Mouse (Mus musculus): ENCODE measurements around the gene Tnfrsf13b. TPM values are rescaled to one million over a fixed set of nuclear protein-coding genes. Genes with fewer than 3 reads are reported as not detected.
A peak's percentile ranks its signal among the peaks of the same experiment; 100 is the strongest.

The Tnfrsf13b gene
- polyA plus RNA-seq (2014; fragmentation: Nextera tagmentation; extraction: Ambion mirVana): 0.96 and 1.1 TPM in 2 replicates

DNA sequence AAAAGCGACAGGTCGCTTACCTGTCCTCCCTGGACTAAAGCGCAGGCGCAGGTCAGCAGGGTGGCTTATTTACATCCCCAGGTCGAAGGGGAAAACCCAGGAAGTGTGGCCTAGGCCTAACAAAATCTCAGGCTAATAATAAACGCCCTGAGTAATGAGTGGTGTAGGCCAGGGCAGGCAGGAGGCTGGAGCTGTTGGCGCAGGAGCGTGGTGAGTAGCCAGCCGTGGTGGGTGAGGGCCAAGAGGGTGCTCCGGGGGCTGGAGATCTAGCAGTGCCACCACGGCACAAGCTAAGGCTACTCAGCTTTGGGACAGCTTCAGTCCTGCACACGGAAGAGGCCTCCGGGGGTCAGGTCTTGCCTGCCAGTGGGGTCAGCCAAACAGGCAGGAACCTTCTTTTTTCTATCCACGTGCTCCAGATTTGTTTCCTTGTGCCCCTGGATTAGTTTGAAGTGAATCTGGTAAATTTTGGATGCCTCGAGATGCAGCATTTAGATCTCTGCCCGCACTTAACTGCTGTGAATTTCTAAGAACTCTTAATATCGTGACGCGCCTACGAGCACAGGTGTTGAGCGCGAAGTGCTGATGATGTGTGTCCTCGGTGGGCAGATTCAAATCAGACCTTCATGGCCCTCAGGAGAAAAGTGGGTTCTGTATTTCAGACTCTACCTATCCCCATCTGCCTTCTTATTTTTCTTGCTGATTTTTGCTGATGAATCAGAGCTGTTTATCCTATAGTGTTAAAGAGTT lies at the start of gene Tnfrsf13b:
Gene Tnfrsf13b (plus strand): TSS at position 150 of the 750 bp plus-strand sequence.
- H3K9ac ChIP-seq: no peak within 1 kb of the TSS
- WGBS: 86% methylated on average over 23 of the region's 23 CpGs
- no peaks in the 10 kb centered on the region for H3K4me1 ChIP-seq (replicated peaks; ENCODE audit: control insufficient read depth, insufficient read depth, low read length)
- H3K4me3 ChIP-seq (replicated peaks; ENCODE audit: low read length): no peak within 1 kb of the TSS
- no peak within 1 kb of the TSS for H3K4me2 ChIP-seq (replicated peaks)
- H3K36me3 ChIP-seq (replicated peaks; ENCODE audit: control insufficient read depth, insufficient read depth): no peaks in the 10 kb centered on the region
- no peaks in the 10 kb centered on the region for H3K9me3 ChIP-seq (ENCODE audit: control insufficient read depth, low read length)
- H3K27me3 ChIP-seq (ENCODE audit: control insufficient read depth, insufficient read depth, low read length): no peaks in the 10 kb centered on the region
- no peak within 1 kb of the TSS for H3K27ac ChIP-seq
- DNase-seq (ENCODE audit: low spot score): no peak
- ATAC-seq (ENCODE audit: low FRiP score): no peak

DNA sequence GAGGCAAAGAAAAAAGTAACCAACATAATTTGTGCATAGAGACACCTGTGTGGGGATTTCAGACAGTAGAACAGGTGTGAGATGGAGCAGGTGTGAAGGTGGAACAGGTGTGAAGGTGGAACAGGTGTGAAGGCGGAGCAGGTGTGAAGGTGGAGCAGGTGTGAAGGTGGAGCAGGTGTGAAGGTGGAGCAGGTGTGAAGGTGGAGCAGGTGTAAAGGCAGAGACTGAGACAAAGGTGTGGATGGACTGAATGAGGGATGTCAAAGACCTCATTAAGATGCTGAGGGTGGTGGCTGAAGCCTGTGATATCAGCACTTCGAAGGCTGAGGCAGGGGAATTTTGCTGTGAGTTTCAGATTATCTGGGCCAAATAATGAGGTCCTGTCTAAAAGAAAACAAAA lies 44.9 kb upstream of the Tnfrsf13b start:
- Histone ChIP-seq H3K36me3 (replicated peaks; ENCODE audit: control insufficient read depth, insufficient read depth) (no peaks in the 10 kb centered on the region), H3K27ac (no peak overlapping the region), H3K9me3 (ENCODE audit: control insufficient read depth, low read length) (no peaks in the 10 kb centered on the region), H3K4me2 (replicated peaks) (no peak overlapping the region), H3K4me3 (replicated peaks; ENCODE audit: low read length) (no peak overlapping the region), H3K27me3 (ENCODE audit: control insufficient read depth, insufficient read depth, low read length) (no peaks in the 10 kb centered on the region), H3K9ac (no peak overlapping the region), H3K4me1 (replicated peaks; ENCODE audit: control insufficient read depth, insufficient read depth, low read length) (no peaks in the 10 kb centered on the region)
- no peak for ATAC-seq (ENCODE audit: low FRiP score)
- no peak for DNase-seq (ENCODE audit: low spot score)
- 88% methylated on average over 2 of the region's 2 CpGs for WGBS

DNA sequence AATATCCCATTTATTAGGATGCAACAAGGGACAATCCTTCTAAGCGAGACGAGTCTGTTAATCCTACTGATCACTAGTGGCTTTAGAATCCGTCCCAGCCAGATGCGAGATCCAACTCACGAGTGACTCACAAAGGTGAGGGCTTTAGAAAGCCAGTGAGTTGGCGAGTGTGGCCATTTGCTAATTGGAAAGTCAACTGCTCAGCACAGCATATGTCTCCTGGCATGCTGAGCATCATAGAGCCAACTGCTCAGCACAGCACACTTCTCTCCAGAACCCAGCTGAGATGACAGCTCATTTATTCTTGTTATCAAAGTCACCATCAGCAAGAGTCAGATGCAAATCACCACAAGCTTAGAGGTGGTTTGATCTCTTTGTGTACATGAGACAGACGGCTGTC lies 36.4 kb upstream of the Tnfrsf13b start:
- Histone ChIP-seq H3K4me1 (replicated peaks; ENCODE audit: control insufficient read depth, insufficient read depth, low read length) (no peaks in the 10 kb centered on the region; the same call in 1 of the 2 replicates), H3K27me3 (ENCODE audit: control insufficient read depth, insufficient read depth, low read length) (no peaks in the 10 kb centered on the region), H3K27ac (no peak overlapping the region), H3K9me3 (ENCODE audit: control insufficient read depth, low read length) (no peaks in the 10 kb centered on the region), H3K36me3 (replicated peaks; ENCODE audit: control insufficient read depth, insufficient read depth) (no peaks in the 10 kb centered on the region), H3K4me2 (replicated peaks) (no peak overlapping the region), H3K9ac (no peak overlapping the region), H3K4me3 (replicated peaks; ENCODE audit: low read length) (no peak overlapping the region)
- DNase-seq (ENCODE audit: low spot score) (no peak), ATAC-seq (ENCODE audit: low FRiP score) (no peak)
- 67% methylated on average over 7 of the region's 7 CpGs for WGBS

DNA sequence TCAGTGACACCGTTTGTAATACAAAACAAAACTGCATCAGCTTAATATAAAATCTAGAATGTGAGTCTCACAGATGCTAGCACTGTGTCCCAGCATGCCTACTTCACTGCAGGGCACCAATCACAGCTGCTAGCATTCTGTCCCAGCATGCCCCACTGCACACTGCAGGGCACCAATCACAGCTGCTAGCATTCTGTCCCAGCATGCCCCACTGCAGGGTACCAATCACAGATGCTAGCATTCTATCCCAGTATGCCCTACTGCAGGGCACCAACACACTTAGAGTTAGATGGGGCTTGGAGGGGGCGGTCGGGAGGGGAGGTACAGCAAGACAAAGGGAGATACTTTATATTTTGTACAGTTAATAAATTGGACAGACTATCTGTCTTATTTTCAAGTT lies 35.4 kb upstream of the Tnfrsf13b start:
- H3K4me3 ChIP-seq (replicated peaks; ENCODE audit: low read length): no peak overlapping the region
- no peak for DNase-seq (ENCODE audit: low spot score)
- H3K9ac ChIP-seq: no peak overlapping the region
- no peaks in the 10 kb centered on the region for H3K36me3 ChIP-seq (replicated peaks; ENCODE audit: control insufficient read depth, insufficient read depth)
- H3K4me1 ChIP-seq (replicated peaks; ENCODE audit: control insufficient read depth, insufficient read depth, low read length): no peaks in the 10 kb centered on the region; the same call in 1 of the 2 replicates
- no peak overlapping the region for H3K27ac ChIP-seq
- 70% methylated on average over 3 of the region's 3 CpGs for WGBS
- no peak overlapping the region for H3K4me2 ChIP-seq (replicated peaks)
- H3K9me3 ChIP-seq (ENCODE audit: control insufficient read depth, low read length): no peaks in the 10 kb centered on the region; the same call in 1 of the 2 replicates
- H3K27me3 ChIP-seq (ENCODE audit: control insufficient read depth, insufficient read depth, low read length): no peaks in the 10 kb centered on the region
- peak; percentile 57; the same call in 1 of the 2 replicates for ATAC-seq (ENCODE audit: low FRiP score)

DNA sequence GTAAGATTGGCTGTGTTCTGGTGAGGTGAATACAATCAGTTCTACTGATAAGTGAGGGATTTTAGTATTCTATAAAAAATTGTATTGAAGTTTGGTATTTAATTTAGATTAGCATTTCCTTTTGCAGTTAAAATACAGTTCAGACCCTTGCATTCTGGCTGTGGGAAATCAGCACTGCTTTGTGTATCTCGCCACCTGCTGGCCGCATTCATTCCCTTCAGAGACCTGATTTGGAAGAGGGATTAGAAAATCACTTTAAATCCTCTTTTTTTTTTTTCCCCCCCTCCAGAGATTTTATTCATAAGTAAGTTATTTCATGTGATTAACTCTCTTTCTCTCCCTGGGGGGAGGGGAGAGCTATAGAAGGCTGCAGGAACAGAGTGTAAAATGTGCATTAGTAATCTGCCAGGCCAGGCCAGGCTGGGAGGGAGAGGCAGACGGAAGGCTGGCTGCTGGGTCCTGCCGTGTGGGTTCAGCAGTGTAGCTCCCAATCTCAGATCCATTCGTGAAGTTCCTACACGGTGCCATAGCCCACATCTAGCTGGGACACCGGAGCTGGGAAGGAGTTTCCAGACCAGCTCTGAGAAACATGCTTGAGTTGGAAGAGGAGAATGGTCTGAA lies 34.8 kb upstream of the Tnfrsf13b start:
- ATAC-seq (ENCODE audit: low FRiP score) (no peak), DNase-seq (ENCODE audit: low spot score) (peak; percentile 88)
- H3K36me3 ChIP-seq (replicated peaks; ENCODE audit: control insufficient read depth, insufficient read depth): no peaks in the 10 kb centered on the region
- 18% methylated on average over 7 of the region's 7 CpGs for WGBS
- no peaks in the 10 kb centered on the region; the same call in 1 of the 2 replicates for H3K9me3 ChIP-seq (ENCODE audit: control insufficient read depth, low read length)
- no peaks in the 10 kb centered on the region for H3K27me3 ChIP-seq (ENCODE audit: control insufficient read depth, insufficient read depth, low read length)
- no peak overlapping the region for H3K9ac ChIP-seq
- H3K4me1 ChIP-seq (replicated peaks; ENCODE audit: control insufficient read depth, insufficient read depth, low read length): no peaks in the 10 kb centered on the region; the same call in 1 of the 2 replicates
- H3K27ac ChIP-seq: no peak overlapping the region
- no peak overlapping the region for H3K4me2 ChIP-seq (replicated peaks)
- H3K4me3 ChIP-seq (replicated peaks; ENCODE audit: low read length): no peak overlapping the region

DNA sequence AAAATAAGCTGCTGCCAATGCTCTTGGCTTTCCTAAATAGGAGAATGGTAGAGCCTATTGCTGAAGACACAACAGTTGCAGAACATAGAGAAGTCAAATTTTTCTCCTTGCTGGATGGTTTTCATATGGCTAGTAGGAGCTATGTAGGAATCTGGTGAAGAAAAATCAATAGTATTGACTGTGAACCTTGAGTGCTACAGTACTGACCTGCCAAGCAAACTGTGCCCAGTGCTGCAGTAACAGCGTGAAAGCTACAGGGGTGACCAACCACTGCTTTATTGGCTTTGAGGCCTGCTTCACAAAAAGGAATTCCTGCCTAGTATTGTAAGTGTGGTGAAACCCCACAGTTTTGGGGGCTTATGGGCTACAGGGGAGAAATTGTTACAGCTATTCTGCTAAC lies 28.5 kb upstream of the Tnfrsf13b start:
- no peaks in the 10 kb centered on the region; the same call in 1 of the 2 replicates for H3K9me3 ChIP-seq (ENCODE audit: control insufficient read depth, low read length)
- WGBS: 79% methylated on average over 1 of the region's 1 CpGs
- DNase-seq (ENCODE audit: low spot score) (no peak), ATAC-seq (ENCODE audit: low FRiP score) (no peak)
- no peaks in the 10 kb centered on the region for H3K4me1 ChIP-seq (replicated peaks; ENCODE audit: control insufficient read depth, insufficient read depth, low read length)
- no peak overlapping the region for H3K4me3 ChIP-seq (replicated peaks; ENCODE audit: low read length)
- H3K27ac ChIP-seq: no peak overlapping the region
- no peak overlapping the region for H3K4me2 ChIP-seq (replicated peaks)
- no peaks in the 10 kb centered on the region for H3K36me3 ChIP-seq (replicated peaks; ENCODE audit: control insufficient read depth, insufficient read depth)
- no peak overlapping the region for H3K9ac ChIP-seq
- H3K27me3 ChIP-seq (ENCODE audit: control insufficient read depth, insufficient read depth, low read length): no peaks in the 10 kb centered on the region

DNA sequence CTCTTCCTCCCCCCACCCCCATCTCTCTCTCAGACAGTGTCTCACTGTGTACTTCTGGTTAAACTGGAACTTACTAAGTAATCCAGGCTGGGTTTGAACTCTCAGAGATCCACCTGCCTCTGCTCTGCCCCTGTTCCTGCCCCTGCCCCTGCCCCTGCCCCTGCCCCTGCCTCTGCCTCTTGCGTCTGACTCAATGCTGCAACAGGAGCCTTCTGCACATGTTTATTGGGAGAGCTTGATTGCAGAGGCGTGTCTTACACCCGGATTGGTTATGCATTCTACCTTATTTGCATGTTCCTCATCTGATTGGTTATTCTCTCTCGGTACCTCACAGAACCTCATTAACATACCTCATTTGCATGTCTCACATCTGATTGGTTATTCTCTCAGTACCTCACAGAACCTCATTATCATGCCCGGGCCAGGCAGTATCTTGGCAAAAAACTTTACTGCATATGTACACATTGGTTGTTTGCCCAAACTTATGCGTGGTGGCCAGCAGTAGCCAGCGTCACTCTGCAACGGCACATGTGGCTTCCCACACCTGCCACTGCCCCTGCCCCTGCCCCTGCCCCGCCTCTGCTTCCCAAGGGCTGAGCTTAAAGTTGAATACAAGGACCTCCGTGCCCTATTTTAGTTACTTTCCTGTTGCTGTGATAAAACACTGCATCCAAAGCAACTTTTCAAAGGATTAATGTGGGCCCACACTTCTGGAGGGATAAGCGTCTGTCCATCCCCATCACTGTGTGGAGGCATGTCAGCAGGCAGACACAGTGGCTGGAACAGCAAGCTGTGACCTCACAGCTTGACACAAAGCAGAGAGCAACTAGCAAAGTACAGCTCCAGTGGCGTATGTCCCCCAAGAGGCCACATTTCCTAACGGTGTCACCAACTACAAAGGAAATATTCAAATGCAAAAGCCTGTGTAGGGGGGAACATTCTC lies 23.9 kb upstream of the Tnfrsf13b start:
- ATAC-seq (ENCODE audit: low FRiP score) (no peak), DNase-seq (ENCODE audit: low spot score) (no peak)
- Histone ChIP-seq H3K27me3 (ENCODE audit: control insufficient read depth, insufficient read depth, low read length) (no peaks in the 10 kb centered on the region), H3K4me3 (replicated peaks; ENCODE audit: low read length) (no peak overlapping the region), H3K4me2 (replicated peaks) (no peak overlapping the region), H3K9me3 (ENCODE audit: control insufficient read depth, low read length) (no peaks in the 10 kb centered on the region), H3K36me3 (replicated peaks; ENCODE audit: control insufficient read depth, insufficient read depth) (no peaks in the 10 kb centered on the region), H3K27ac (no peak overlapping the region), H3K4me1 (replicated peaks; ENCODE audit: control insufficient read depth, insufficient read depth, low read length) (no peaks in the 10 kb centered on the region), H3K9ac (no peak overlapping the region)
- 47% methylated on average over 12 of the region's 13 CpGs for WGBS

DNA sequence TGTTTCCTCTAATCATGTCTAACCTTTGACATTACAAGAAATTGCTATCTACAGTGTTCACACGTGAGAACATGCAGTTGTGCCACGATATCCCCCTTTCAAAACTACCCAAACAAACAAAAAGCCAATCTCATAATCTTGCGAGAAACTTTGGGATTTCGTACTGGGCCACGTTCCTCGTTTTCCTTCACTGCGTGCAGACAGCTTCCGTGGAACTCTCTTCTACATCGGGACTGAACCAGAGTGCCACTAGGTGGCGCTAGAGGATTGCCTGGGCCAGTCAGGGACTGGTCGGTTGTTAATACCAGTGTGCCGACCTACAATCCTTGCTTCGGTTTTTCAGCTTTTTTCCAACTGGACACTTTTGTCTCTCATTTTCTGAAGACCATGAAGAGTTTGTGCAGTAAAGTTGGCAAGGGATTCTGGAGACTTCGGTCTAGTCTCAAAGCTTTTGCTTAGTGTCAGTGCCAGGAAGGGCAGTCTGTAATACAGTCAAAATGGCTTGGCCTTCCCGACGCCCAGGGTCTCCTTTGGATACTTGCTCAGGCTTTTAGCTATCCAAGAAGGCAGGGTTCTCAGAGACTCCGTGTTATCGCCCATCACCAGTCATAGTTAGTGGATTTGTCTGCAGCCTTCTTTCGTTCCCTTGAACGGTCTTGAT lies 22.2 kb upstream of the Tnfrsf13b start:
- no peak overlapping the region for H3K4me3 ChIP-seq (replicated peaks; ENCODE audit: low read length)
- 14% methylated on average over 20 of the region's 20 CpGs for WGBS
- ATAC-seq (ENCODE audit: low FRiP score): peak; percentile 80; the same call in 1 of the 2 replicates

More for the DNA sequence above, 22.2 kb upstream of the Tnfrsf13b start:
- Histone ChIP-seq H3K4me1 (replicated peaks; ENCODE audit: control insufficient read depth, insufficient read depth, low read length) (no peaks in the 10 kb centered on the region), H3K36me3 (replicated peaks; ENCODE audit: control insufficient read depth, insufficient read depth) (no peaks in the 10 kb centered on the region), H3K9me3 (ENCODE audit: control insufficient read depth, low read length) (no peaks in the 10 kb centered on the region), H3K4me2 (replicated peaks) (peak overlapping the region; percentile 21; the same call in 1 of the 2 replicates), H3K27ac (no peak overlapping the region), H3K27me3 (ENCODE audit: control insufficient read depth, insufficient read depth, low read length) (no peaks in the 10 kb centered on the region), H3K9ac (0 out of 2 replicates have a peak overlapping the region, but pooled peaks have one; percentile 7)
- DNase-seq (ENCODE audit: low spot score): peak; percentile 96

Data from hindbrain, embryonic 14.5 days (tissue).